Mouse (Mus musculus): Measurements from ENCODE around the gene Sec23ip. TPM values are rescaled to one million over a fixed set of nuclear protein-coding genes. Genes with fewer than 3 reads are reported as not detected.
"Not testable (repeated sequence)": the region's sequence is repeated elsewhere in the genome, so short reads cannot be mapped to it uniquely, and the experiment has no call there.

Gene Sec23ip
- polyA plus RNA-seq (2015; fragmentation: Nextera tagmentation; extraction: Ambion mirVana) = 34.1 and 38.3 TPM in 2 replicates

- Histone ChIP-seq H3K27me3 (peaks cover 5% of the 10 kb centered on the region), H3K4me2 (peak within 1 kb of the TSS; percentile 83), H3K4me1 (peaks cover 31% of the 10 kb centered on the region), H3K36me3 (peaks cover under 1% of the 10 kb centered on the region), H3K27ac (peak within 1 kb of the TSS; percentile 74), H3K4me3 (peak within 1 kb of the TSS; percentile 99), H3K9me3 (no peaks in the 10 kb centered on the region), H3K9ac (peak within 1 kb of the TSS; percentile 94)
- peak; percentile 84 for ATAC-seq (ENCODE audit: insufficient number of reproducible peaks, insufficient read depth, low FRiP score, low TSS enrichment, low read depth)
- under 1% methylated on average over 55 of the region's 55 CpGs for WGBS
These were observed at the start of gene Sec23ip for GRCm38 (mm10) chr7:128744684-128745485. TSS of gene Sec23ip (plus strand) at chr7:128744943.

- not testable (repeated sequence) for H3K4me1 ChIP-seq; H3K4me3 ChIP-seq; H3K9ac ChIP-seq; ATAC-seq (ENCODE audit: insufficient number of reproducible peaks, insufficient read depth, low FRiP score, low TSS enrichment, low read depth); H3K27me3 ChIP-seq; H3K9me3 ChIP-seq; H3K27ac ChIP-seq; H3K4me2 ChIP-seq
- peaks cover 77% of the 10 kb centered on the region for H3K36me3 ChIP-seq
- 91% methylated on average over 6 of the region's 6 CpGs for WGBS
These were observed 44.8 kb upstream of the Sec23ip start for GRCm38 (mm10) chr7:128699959-128700358.

GRCm38 (mm10) chr7:128705735-128706134, 39.0 kb upstream of the Sec23ip start:
- Histone ChIP-seq H3K4me1 (no peaks in the 10 kb centered on the region), H3K27ac (no peak overlapping the region), H3K4me2 (no peak overlapping the region), H3K9ac (0 out of 2 replicates have a peak overlapping the region, but pooled peaks have one; percentile 11), H3K9me3 (no peaks in the 10 kb centered on the region), H3K36me3 (peaks cover 92% of the 10 kb centered on the region), H3K27me3 (no peaks in the 10 kb centered on the region), H3K4me3 (no peak overlapping the region)
- no peak for ATAC-seq (ENCODE audit: insufficient number of reproducible peaks, insufficient read depth, low FRiP score, low TSS enrichment, low read depth)
- WGBS = 24% methylated on average over 4 of the region's 4 CpGs

- Histone ChIP-seq H3K36me3 (peaks cover 86% of the 10 kb centered on the region), H3K4me3 (no peak overlapping the region), H3K27me3 (no peaks in the 10 kb centered on the region), H3K9ac (no peak overlapping the region), H3K27ac (no peak overlapping the region), H3K4me1 (no peaks in the 10 kb centered on the region), H3K9me3 (no peaks in the 10 kb centered on the region), H3K4me2 (no peak overlapping the region)
- 70% methylated on average over 4 of the region's 4 CpGs for WGBS
- no peak for ATAC-seq (ENCODE audit: insufficient number of reproducible peaks, insufficient read depth, low FRiP score, low TSS enrichment, low read depth)
These were observed 26.8 kb upstream of the Sec23ip start for GRCm38 (mm10) chr7:128717991-128718390.

DNA sequence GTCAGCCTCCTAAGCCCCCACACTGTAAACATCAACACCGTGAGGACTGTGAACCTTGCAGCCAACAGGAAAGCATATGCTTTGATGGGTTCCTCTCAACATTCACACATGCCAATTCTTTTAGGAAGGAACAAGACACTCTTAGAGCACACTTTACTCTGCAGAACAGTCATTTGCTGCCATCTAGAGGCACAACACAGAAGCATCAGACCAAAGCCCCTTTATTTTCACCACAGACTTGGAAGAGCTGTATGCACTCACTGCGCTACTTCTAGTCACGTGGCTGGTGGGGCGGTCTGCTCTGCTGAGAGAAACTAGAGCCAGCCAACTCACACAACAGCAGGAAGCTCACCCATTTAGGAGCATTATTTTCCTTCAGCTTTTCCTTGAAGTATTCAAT, 20.0 kb upstream of the Sec23ip start:
- H3K4me3 ChIP-seq = no peak overlapping the region
- H3K36me3 ChIP-seq = peaks cover 31% of the 10 kb centered on the region
- H3K27me3 ChIP-seq = no peaks in the 10 kb centered on the region
- ATAC-seq (ENCODE audit: insufficient number of reproducible peaks, insufficient read depth, low FRiP score, low TSS enrichment, low read depth) = peak; percentile 76
- 29% methylated on average over 4 of the region's 4 CpGs for WGBS
- peak overlapping the region; percentile 13; the same call in 1 of the 2 replicates for H3K27ac ChIP-seq
- no peaks in the 10 kb centered on the region for H3K9me3 ChIP-seq
- H3K4me1 ChIP-seq = peaks cover 12% of the 10 kb centered on the region
- H3K9ac ChIP-seq = no peak overlapping the region
- H3K4me2 ChIP-seq = no peak overlapping the region

DNA sequence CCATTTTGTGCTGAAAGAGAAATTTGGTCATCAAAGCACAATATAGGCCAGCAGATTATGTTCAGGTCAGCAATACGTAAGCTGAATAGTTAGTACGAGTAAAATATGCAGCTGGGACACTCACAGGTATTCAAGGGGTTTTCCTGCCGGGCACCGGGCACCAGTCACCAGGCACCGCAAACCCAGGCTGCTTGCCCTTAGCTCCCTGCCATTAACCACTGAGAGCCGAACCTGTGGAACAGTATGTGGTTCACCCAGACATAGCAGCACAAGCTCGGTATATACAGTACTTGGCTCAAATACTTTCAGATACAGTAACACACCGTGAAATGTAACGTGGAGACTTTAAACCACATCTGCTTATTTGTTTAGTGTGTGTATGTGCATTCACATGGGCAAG, 19.6 kb upstream of the Sec23ip start:
- Histone ChIP-seq H3K9me3 (no peaks in the 10 kb centered on the region), H3K4me1 (peaks cover 12% of the 10 kb centered on the region), H3K4me3 (no peak overlapping the region), H3K4me2 (no peak overlapping the region), H3K9ac (no peak overlapping the region), H3K36me3 (peaks cover 28% of the 10 kb centered on the region), H3K27ac (peak overlapping the region; percentile 13; the same call in 1 of the 2 replicates), H3K27me3 (no peaks in the 10 kb centered on the region)
- ATAC-seq (ENCODE audit: insufficient number of reproducible peaks, insufficient read depth, low FRiP score, low TSS enrichment, low read depth) = no peak
- WGBS = 75% methylated on average over 9 of the region's 9 CpGs

- 65% methylated on average over 10 of the region's 10 CpGs for WGBS
- H3K36me3 ChIP-seq = peaks cover 18% of the 10 kb centered on the region
- H3K4me3 ChIP-seq = no peak overlapping the region
- H3K4me1 ChIP-seq = peaks cover 18% of the 10 kb centered on the region
- H3K9ac ChIP-seq = no peak overlapping the region
- no peaks in the 10 kb centered on the region for H3K9me3 ChIP-seq
- ATAC-seq (ENCODE audit: insufficient number of reproducible peaks, insufficient read depth, low FRiP score, low TSS enrichment, low read depth) = no peak
- H3K4me2 ChIP-seq = no peak overlapping the region
- no peak overlapping the region for H3K27ac ChIP-seq
- H3K27me3 ChIP-seq = no peaks in the 10 kb centered on the region
These were observed 17.7 kb upstream of the Sec23ip start for GRCm38 (mm10) chr7:128726999-128727398.

- Histone ChIP-seq H3K27me3 (no peaks in the 10 kb centered on the region), H3K4me3 (no peak overlapping the region), H3K4me1 (peaks cover 18% of the 10 kb centered on the region), H3K27ac (no peak overlapping the region), H3K36me3 (peaks cover 12% of the 10 kb centered on the region), H3K4me2 (no peak overlapping the region), H3K9me3 (no peaks in the 10 kb centered on the region), H3K9ac (no peak overlapping the region)
- ATAC-seq (ENCODE audit: insufficient number of reproducible peaks, insufficient read depth, low FRiP score, low TSS enrichment, low read depth) = no peak
- WGBS = 58% methylated on average over 5 of the region's 5 CpGs
These were observed 17.0 kb upstream of the Sec23ip start for GRCm38 (mm10) chr7:128727701-128728100.

DNA sequence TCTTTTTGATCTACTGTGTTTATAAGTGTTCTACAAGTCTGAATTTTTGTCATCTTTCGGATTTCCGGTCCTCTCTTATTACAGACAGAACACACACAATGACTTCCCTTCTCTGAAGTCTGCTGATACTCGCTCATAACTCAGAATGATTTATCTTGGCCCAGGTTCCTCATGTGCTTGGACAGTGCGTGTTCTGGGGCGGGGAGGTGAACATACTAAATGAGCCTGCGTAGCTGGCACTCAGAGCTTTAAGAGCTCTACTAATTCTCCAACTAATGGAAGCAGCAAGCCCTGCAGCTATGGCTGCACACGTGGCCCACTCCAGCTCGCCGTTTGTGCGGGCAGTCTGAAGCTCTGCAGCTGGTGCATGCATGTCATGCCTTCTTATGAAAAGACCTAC, 16.0 kb upstream of the Sec23ip start:
- no peak overlapping the region for H3K4me2 ChIP-seq
- WGBS = 92% methylated on average over 10 of the region's 10 CpGs
- no peak overlapping the region for H3K9ac ChIP-seq
- H3K9me3 ChIP-seq = no peaks in the 10 kb centered on the region
- H3K4me1 ChIP-seq = peaks cover 18% of the 10 kb centered on the region
- no peaks in the 10 kb centered on the region for H3K27me3 ChIP-seq
- no peak overlapping the region for H3K4me3 ChIP-seq
- no peak overlapping the region for H3K27ac ChIP-seq
- H3K36me3 ChIP-seq = peaks cover 4% of the 10 kb centered on the region; the same call in 1 of the 2 replicates
- ATAC-seq (ENCODE audit: insufficient number of reproducible peaks, insufficient read depth, low FRiP score, low TSS enrichment, low read depth) = no peak

GRCm38 (mm10) chr7:128731585-128731984, 13.2 kb upstream of the Sec23ip start:
- no peak overlapping the region for H3K27ac ChIP-seq
- H3K27me3 ChIP-seq = no peaks in the 10 kb centered on the region
- H3K4me3 ChIP-seq = no peak overlapping the region
- H3K9me3 ChIP-seq = no peaks in the 10 kb centered on the region
- no peak for ATAC-seq (ENCODE audit: insufficient number of reproducible peaks, insufficient read depth, low FRiP score, low TSS enrichment, low read depth)
- peaks cover 6% of the 10 kb centered on the region; the same call in 1 of the 2 replicates for H3K36me3 ChIP-seq
- H3K4me2 ChIP-seq = no peak overlapping the region
- H3K9ac ChIP-seq = no peak overlapping the region
- peaks cover 6% of the 10 kb centered on the region; the same call in 1 of the 2 replicates for H3K4me1 ChIP-seq
- 88% methylated on average over 2 of the region's 2 CpGs for WGBS

DNA sequence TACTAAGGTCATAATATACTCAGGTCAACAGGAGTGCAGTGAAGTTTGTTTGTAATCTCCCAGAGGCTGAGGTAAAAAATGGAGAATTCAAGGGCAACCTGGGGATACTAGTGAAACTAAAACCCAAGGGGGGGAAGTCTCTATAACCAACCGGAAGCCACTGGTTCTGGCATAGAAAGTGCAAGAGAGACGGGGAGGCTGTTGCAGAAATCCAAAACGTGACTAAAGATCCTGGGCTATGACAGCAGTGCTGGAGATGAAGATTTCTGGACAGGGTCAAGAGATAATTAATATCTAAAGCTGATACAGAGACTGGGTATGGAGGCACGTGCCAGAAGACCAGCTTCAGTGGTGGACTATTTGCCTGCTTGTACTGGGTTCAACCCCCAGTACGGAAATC, 6.7 kb upstream of the Sec23ip start:
- H3K27ac ChIP-seq = no peak overlapping the region
- H3K4me3 ChIP-seq = peak overlapping the region; percentile 100
- H3K36me3 ChIP-seq = peaks cover 6% of the 10 kb centered on the region; the same call in 1 of the 2 replicates
- WGBS = 70% methylated on average over 5 of the region's 5 CpGs
- peaks cover 5% of the 10 kb centered on the region for H3K27me3 ChIP-seq
- H3K4me2 ChIP-seq = peak overlapping the region; percentile 88
- 0 out of 2 replicates have a peak overlapping the region, but pooled peaks have one; percentile 36 for H3K9ac ChIP-seq
- ATAC-seq (ENCODE audit: insufficient number of reproducible peaks, insufficient read depth, low FRiP score, low TSS enrichment, low read depth) = no peak
- peaks cover 18% of the 10 kb centered on the region for H3K4me1 ChIP-seq
- no peaks in the 10 kb centered on the region for H3K9me3 ChIP-seq

DNA sequence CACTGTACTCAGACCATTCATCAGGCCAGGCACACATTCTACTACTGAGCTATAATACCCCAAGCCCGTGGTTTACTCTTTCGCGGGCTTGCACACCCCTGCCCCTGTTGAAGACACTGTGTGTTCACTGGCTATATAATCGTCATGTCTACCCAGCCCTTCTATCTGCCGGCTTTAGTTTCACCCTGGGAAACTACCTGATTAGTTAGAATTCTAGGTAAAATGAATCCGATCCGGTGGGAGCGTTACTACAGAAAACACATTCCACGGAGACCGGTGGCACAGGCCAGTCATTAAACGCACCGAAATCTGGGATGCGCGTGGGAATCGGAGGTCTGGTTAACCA, 5.7 kb upstream of the Sec23ip start:
- H3K27me3 ChIP-seq = peaks cover 5% of the 10 kb centered on the region
- no peaks in the 10 kb centered on the region for H3K9me3 ChIP-seq
- peak overlapping the region; percentile 88 for H3K4me2 ChIP-seq
- peaks cover 6% of the 10 kb centered on the region; the same call in 1 of the 2 replicates for H3K36me3 ChIP-seq
- no peak overlapping the region for H3K27ac ChIP-seq
- H3K9ac ChIP-seq = peak overlapping the region; percentile 98
- no peak for ATAC-seq (ENCODE audit: insufficient number of reproducible peaks, insufficient read depth, low FRiP score, low TSS enrichment, low read depth)
- peaks cover 21% of the 10 kb centered on the region for H3K4me1 ChIP-seq
- WGBS = under 1% methylated on average over 15 of the region's 15 CpGs
- H3K4me3 ChIP-seq = peak overlapping the region; percentile 100

Measured in embryonic facial prominence, embryonic 13.5 days (tissue).